Mouse (Mus musculus): Measurements from ENCODE around the gene Pde1a. TPM values are rescaled to one million over a fixed set of nuclear protein-coding genes. Genes with fewer than 3 reads are reported as not detected.

Gene Pde1a
- polyA plus RNA-seq (2017; shearing (Covaris generic)), result not detected

GRCm38 (mm10) chr2:80128861-80129698 is at the start of gene Pde1a:
Gene Pde1a, minus strand, starts transcription at chr2:80129458.

Other genes with a start within 250 kb of the Pde1a start
- not detected for gene Prdx6b, start 163.0 kb upstream of the Pde1a start, polyA plus RNA-seq (2017; shearing (Covaris generic))
- gene Dnajc10, start 186.0 kb upstream of the Pde1a start, polyA plus RNA-seq (2017; shearing (Covaris generic)), result 54.9 TPM